Mouse (Mus musculus): ENCODE data around the gene Pkig. TPM values are rescaled to one million over a fixed set of nuclear protein-coding genes. Genes with fewer than 3 reads are reported as not detected.

Gene Pkig
- polyA plus RNA-seq, 1 experiment from 2014 or later = 84.9 TPM

GRCm38 (mm10) chr2:163641681-163642080, 16.5 kb upstream of the Pkig start:
- 25% methylated on average over 3 of the region's 3 CpGs for WGBS (ENCODE audit: insufficient replicate concordance)
- peaks cover 50% of the 10 kb centered on the region for H3K36me3 ChIP-seq (replicated peaks; ENCODE audit: insufficient read depth, low read length)
- peak overlapping the region; percentile 73 for H3K4me2 ChIP-seq (ENCODE audit: low read depth, low read length)
- H3K9me3 ChIP-seq (ENCODE audit: low read length) = no peaks in the 10 kb centered on the region
- ATAC-seq (no peak), DNase-seq (no peak)
- peaks cover 51% of the 10 kb centered on the region for H3K4me1 ChIP-seq (ENCODE audit: insufficient read depth)
- no peak; the same call in 1 of the 2 replicates for TF ChIP-seq EP300 (IDR thresholded peaks at IDR 0.05; ENCODE audit: low read depth)
- no peaks in the 10 kb centered on the region for H3K27me3 ChIP-seq (ENCODE audit: insufficient read depth, low read length)
- peak overlapping the region; percentile 81 for H3K4me3 ChIP-seq (ENCODE audit: low read depth, low read length)
- peak overlapping the region; percentile 35 for H3K9ac ChIP-seq (replicated peaks)
- H3K27ac ChIP-seq (ENCODE audit: low read depth) = peak overlapping the region; percentile 100

- Histone ChIP-seq H3K27ac (ENCODE audit: low read depth) (peak overlapping the region; percentile 100), H3K9ac (replicated peaks) (peak overlapping the region; percentile 96), H3K4me2 (ENCODE audit: low read depth, low read length) (peak overlapping the region; percentile 73), H3K36me3 (replicated peaks; ENCODE audit: insufficient read depth, low read length) (peaks cover 37% of the 10 kb centered on the region), H3K9me3 (ENCODE audit: low read length) (no peaks in the 10 kb centered on the region), H3K4me3 (ENCODE audit: low read depth, low read length) (peak overlapping the region; percentile 81), H3K27me3 (ENCODE audit: insufficient read depth, low read length) (no peaks in the 10 kb centered on the region), H3K4me1 (ENCODE audit: insufficient read depth) (peaks cover 45% of the 10 kb centered on the region)
- peak; percentile 100 for TF ChIP-seq EP300 (IDR thresholded peaks at IDR 0.05; ENCODE audit: low read depth)
- 0 out of 2 replicates have a peak, but pooled peaks have one; percentile 1 for TF ChIP-seq CTCF (IDR thresholded peaks at IDR 0.05; ENCODE audit: low read depth)
- WGBS (ENCODE audit: insufficient replicate concordance) = 31% methylated on average over 30 of the region's 30 CpGs
- peak; percentile 74 for ATAC-seq
- peak; percentile 91 for DNase-seq
These were observed 15.3 kb upstream of the Pkig start for GRCm38 (mm10) chr2:163642685-163643575.

- H3K27ac ChIP-seq (ENCODE audit: low read depth) = peak overlapping the region; percentile 100
- no peaks in the 10 kb centered on the region for H3K9me3 ChIP-seq (ENCODE audit: low read length)
- ATAC-seq = no peak
- peaks cover 39% of the 10 kb centered on the region for H3K4me1 ChIP-seq (ENCODE audit: insufficient read depth)
- peaks cover 31% of the 10 kb centered on the region for H3K36me3 ChIP-seq (replicated peaks; ENCODE audit: insufficient read depth, low read length)
- peak overlapping the region; percentile 81 for H3K4me3 ChIP-seq (ENCODE audit: low read depth, low read length)
- H3K27me3 ChIP-seq (ENCODE audit: insufficient read depth, low read length) = no peaks in the 10 kb centered on the region
- WGBS (ENCODE audit: insufficient replicate concordance) = 16% methylated on average over 2 of the region's 2 CpGs
- peak overlapping the region; percentile 96 for H3K9ac ChIP-seq (replicated peaks)
- H3K4me2 ChIP-seq (ENCODE audit: low read depth, low read length) = peak overlapping the region; percentile 73
- peak; percentile 40; the same call in 1 of the 2 replicates for TF ChIP-seq EP300 (IDR thresholded peaks at IDR 0.05; ENCODE audit: low read depth)
- no peak for TF ChIP-seq CTCF (IDR thresholded peaks at IDR 0.05; ENCODE audit: low read depth)
- DNase-seq = no peak
These were observed 14.6 kb upstream of the Pkig start for GRCm38 (mm10) chr2:163643576-163643971.

DNA sequence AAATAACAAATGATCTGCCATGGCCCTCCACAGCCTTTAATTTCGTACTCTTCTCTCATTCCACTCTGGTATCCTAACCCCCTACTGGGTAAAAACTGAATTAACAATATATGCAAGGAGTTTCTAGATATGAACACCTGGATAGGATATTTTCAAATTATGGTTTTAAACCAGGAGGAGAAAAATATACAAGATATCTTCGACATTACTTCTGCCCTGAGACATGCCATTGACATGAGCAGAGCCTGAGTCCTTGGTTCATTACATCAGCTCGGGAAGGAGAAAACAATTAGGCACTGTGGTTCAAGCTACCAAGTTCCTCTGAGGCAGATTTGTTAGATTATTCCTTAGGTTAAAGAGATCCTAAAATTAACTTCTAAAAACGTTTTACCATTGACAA, 14.1 kb upstream of the Pkig start:
- H3K9ac ChIP-seq (replicated peaks) = peak overlapping the region; percentile 96
- no peaks in the 10 kb centered on the region for H3K27me3 ChIP-seq (ENCODE audit: insufficient read depth, low read length)
- ATAC-seq (no peak), DNase-seq (no peak)
- TF ChIP-seq CTCF (IDR thresholded peaks at IDR 0.05; ENCODE audit: low read depth) (peak; percentile 45), EP300 (IDR thresholded peaks at IDR 0.05; ENCODE audit: low read depth) (no peak)
- peak overlapping the region; percentile 100 for H3K27ac ChIP-seq (ENCODE audit: low read depth)
- H3K36me3 ChIP-seq (replicated peaks; ENCODE audit: insufficient read depth, low read length) = peaks cover 26% of the 10 kb centered on the region
- peak overlapping the region; percentile 81 for H3K4me3 ChIP-seq (ENCODE audit: low read depth, low read length)
- peak overlapping the region; percentile 73 for H3K4me2 ChIP-seq (ENCODE audit: low read depth, low read length)
- H3K4me1 ChIP-seq (ENCODE audit: insufficient read depth) = peaks cover 35% of the 10 kb centered on the region
- H3K9me3 ChIP-seq (ENCODE audit: low read length) = no peaks in the 10 kb centered on the region
- 1% methylated on average over 4 of the region's 4 CpGs for whole genome bisulfite sequencing (ENCODE audit: insufficient replicate concordance)

GRCm38 (mm10) chr2:163644575-163645385, 13.4 kb upstream of the Pkig start, which contains the start of gene Serinc3:
Gene Serinc3, minus strand, starts transcription at chr2:163645131.
- no peaks in the 10 kb centered on the region for H3K9me3 ChIP-seq (ENCODE audit: low read length)
- H3K27ac ChIP-seq (ENCODE audit: low read depth) = peak within 1 kb of the TSS; percentile 100
- no peaks in the 10 kb centered on the region for H3K27me3 ChIP-seq (ENCODE audit: insufficient read depth, low read length)
- under 1% methylated on average over 68 of the region's 74 CpGs for WGBS (ENCODE audit: insufficient replicate concordance)
- peak within 1 kb of the TSS; percentile 81 for H3K4me3 ChIP-seq (ENCODE audit: low read depth, low read length)
- H3K36me3 ChIP-seq (replicated peaks; ENCODE audit: insufficient read depth, low read length) = peaks cover 19% of the 10 kb centered on the region
- peak within 1 kb of the TSS; percentile 73 for H3K4me2 ChIP-seq (ENCODE audit: low read depth, low read length)
- peaks cover 29% of the 10 kb centered on the region for H3K4me1 ChIP-seq (ENCODE audit: insufficient read depth)
- ATAC-seq (peak; percentile 88), DNase-seq (peak; percentile 100)
- peak; percentile 75 for TF ChIP-seq CTCF (IDR thresholded peaks at IDR 0.05; ENCODE audit: low read depth)
- TF ChIP-seq EP300 (IDR thresholded peaks at IDR 0.05; ENCODE audit: low read depth) = peak; percentile 34; the same call in 1 of the 2 replicates
- peak within 1 kb of the TSS; percentile 96 for H3K9ac ChIP-seq (replicated peaks)

Data from liver, postnatal 0 days (tissue).